Mouse (Mus musculus): ENCODE measurements around the gene Rad50. TPM values are rescaled to one million over a fixed set of nuclear protein-coding genes. Genes with fewer than 3 reads are reported as not detected.

The Rad50 gene
- polyA plus RNA-seq, 1 experiment = 6.7 TPM

DNA sequence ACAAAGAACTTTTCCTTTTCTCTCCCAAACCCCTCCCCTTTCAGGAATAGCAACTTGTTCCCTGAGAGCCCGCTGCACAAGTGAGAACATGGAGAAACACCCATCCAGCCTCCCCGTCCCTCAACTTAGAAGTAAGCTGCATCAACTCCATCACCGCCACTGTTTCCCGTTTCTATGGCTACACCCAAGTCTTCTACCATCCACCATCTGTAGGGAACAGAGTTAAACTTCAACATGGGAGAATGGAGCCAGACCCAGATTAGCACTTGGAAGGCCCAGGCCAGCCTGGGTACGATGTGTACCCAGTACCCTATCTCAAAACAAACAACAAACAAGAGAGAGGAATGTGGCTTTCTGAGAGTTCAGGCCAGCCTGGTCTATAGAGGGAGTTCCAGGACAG lies 43.0 kb downstream of the Rad50 start:
- Histone ChIP-seq H3K4me1 (ENCODE audit: control insufficient read depth, insufficient read depth, low read length) (0 out of 2 replicates have a peak, but pooled peaks cover 5% of the 10 kb centered on the region), H3K4me3 (replicated peaks; ENCODE audit: extremely low read depth, low read depth, low read length) (no peak overlapping the region)
- 81% methylated on average over 5 of the region's 5 CpGs for WGBS
- DNase-seq = no peak
- TF ChIP-seq POLR2A (IDR thresholded peaks at IDR 0.05; ENCODE audit: borderline replicate concordance, extremely low read depth, low read depth, low read length) = no peak
- TF ChIP-seq CTCF (IDR thresholded peaks at IDR 0.05; ENCODE audit: insufficient read depth, low read length) = no peak

- TF ChIP-seq POLR2A (IDR thresholded peaks at IDR 0.05; ENCODE audit: borderline replicate concordance, extremely low read depth, low read depth, low read length) = no peak
- WGBS = 49% methylated on average over 14 of the region's 14 CpGs
- Histone ChIP-seq H3K4me3 (replicated peaks; ENCODE audit: extremely low read depth, low read depth, low read length) (no peak overlapping the region), H3K4me1 (ENCODE audit: control insufficient read depth, insufficient read depth, low read length) (0 out of 2 replicates have a peak, but pooled peaks cover 5% of the 10 kb centered on the region)
- DNase-seq = no peak
Observed at GRCm38 (mm10) chr11:53662794-53663674, 44.1 kb downstream of the Rad50 start.

GRCm38 (mm10) chr11:53657828-53658227 lies 49.3 kb downstream of the Rad50 start:
- DNase-seq = no peak
- Histone ChIP-seq H3K4me1 (ENCODE audit: control insufficient read depth, insufficient read depth, low read length) (peaks cover 2% of the 10 kb centered on the region; the same call in 1 of the 2 replicates), H3K4me3 (replicated peaks; ENCODE audit: extremely low read depth, low read depth, low read length) (no peak overlapping the region)
- TF ChIP-seq POLR2A (IDR thresholded peaks at IDR 0.05; ENCODE audit: borderline replicate concordance, extremely low read depth, low read depth, low read length) (no peak), CTCF (IDR thresholded peaks at IDR 0.05; ENCODE audit: insufficient read depth, low read length) (no peak)
- 80% methylated on average over 6 of the region's 6 CpGs for WGBS

DNA sequence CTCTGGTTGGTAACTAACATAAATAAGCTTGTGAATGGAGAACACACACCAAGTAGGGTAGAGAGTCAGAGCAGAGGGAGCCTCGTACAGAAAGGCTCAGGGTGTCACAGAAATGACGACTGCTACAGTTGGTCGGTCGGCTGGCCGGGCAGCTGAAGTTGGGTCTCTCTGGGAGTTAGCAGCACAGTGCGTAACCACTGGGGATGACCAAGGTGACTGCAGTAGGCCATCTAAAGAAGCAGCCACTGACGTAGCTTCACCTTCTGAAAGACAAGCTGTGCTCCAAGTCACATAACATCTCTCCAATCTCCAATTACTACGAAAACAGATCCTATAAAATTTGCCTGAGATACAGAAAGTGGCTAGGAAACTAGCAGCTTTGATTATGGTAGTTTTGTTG lies 49.7 kb downstream of the Rad50 start:
- TF ChIP-seq POLR2A (IDR thresholded peaks at IDR 0.05; ENCODE audit: borderline replicate concordance, extremely low read depth, low read depth, low read length) (no peak), CTCF (IDR thresholded peaks at IDR 0.05; ENCODE audit: insufficient read depth, low read length) (no peak)
- WGBS = 89% methylated on average over 8 of the region's 8 CpGs

GRCm38 (mm10) chr11:53656558-53657202 lies 50.4 kb downstream of the Rad50 start:
- DNase-seq = no peak
- Histone ChIP-seq H3K4me1 (ENCODE audit: control insufficient read depth, insufficient read depth, low read length) (no peaks in the 10 kb centered on the region; the same call in 1 of the 2 replicates), H3K4me3 (replicated peaks; ENCODE audit: extremely low read depth, low read depth, low read length) (no peak overlapping the region)
- TF ChIP-seq POLR2A (IDR thresholded peaks at IDR 0.05; ENCODE audit: borderline replicate concordance, extremely low read depth, low read depth, low read length) = no peak
- no peak for TF ChIP-seq CTCF (IDR thresholded peaks at IDR 0.05; ENCODE audit: insufficient read depth, low read length)
- WGBS = 54% methylated on average over 9 of the region's 9 CpGs

More for the DNA sequence above, 49.7 kb downstream of the Rad50 start:
- H3K4me3 ChIP-seq (replicated peaks; ENCODE audit: extremely low read depth, low read depth, low read length) = no peak overlapping the region
- H3K4me1 ChIP-seq (ENCODE audit: control insufficient read depth, insufficient read depth, low read length) = no peaks in the 10 kb centered on the region; the same call in 1 of the 2 replicates
- DNase-seq = no peak

DNA sequence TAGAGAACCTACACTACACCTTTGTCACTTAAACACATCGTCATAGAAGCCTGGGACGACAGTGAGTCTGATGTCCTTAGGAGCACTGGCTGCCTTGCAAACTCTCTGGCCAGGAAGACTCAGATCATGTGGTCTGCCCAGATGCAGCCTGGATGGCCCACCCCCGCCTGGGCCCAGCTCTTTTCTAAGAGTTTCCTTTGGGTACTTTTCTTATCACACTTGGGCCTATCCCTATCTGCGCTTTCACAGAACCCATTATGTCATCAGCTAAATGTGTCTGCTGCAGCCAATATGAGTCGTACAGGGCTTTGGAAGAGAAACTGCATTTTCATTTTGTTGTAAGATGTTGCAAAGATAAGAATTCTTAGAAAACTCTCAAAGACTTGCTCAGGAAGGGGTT lies 52.1 kb downstream of the Rad50 start:
- no peaks in the 10 kb centered on the region; the same call in 1 of the 2 replicates for H3K4me1 ChIP-seq (ENCODE audit: control insufficient read depth, insufficient read depth, low read length)
- DNase-seq = no peak
- WGBS = 69% methylated on average over 5 of the region's 5 CpGs

GRCm38 (mm10) chr11:53652427-53652826 lies 54.7 kb downstream of the Rad50 start:
- TF ChIP-seq CTCF (IDR thresholded peaks at IDR 0.05; ENCODE audit: insufficient read depth, low read length) (no peak), POLR2A (IDR thresholded peaks at IDR 0.05; ENCODE audit: borderline replicate concordance, extremely low read depth, low read depth, low read length) (no peak)
- WGBS = 83% methylated on average over 2 of the region's 2 CpGs
- no peak overlapping the region for H3K4me3 ChIP-seq (replicated peaks; ENCODE audit: extremely low read depth, low read depth, low read length)
- no peaks in the 10 kb centered on the region; the same call in 1 of the 2 replicates for H3K4me1 ChIP-seq (ENCODE audit: control insufficient read depth, insufficient read depth, low read length)
- DNase-seq = no peak

More for the DNA sequence above, 52.1 kb downstream of the Rad50 start:
- no peak for TF ChIP-seq POLR2A (IDR thresholded peaks at IDR 0.05; ENCODE audit: borderline replicate concordance, extremely low read depth, low read depth, low read length)
- no peak for TF ChIP-seq CTCF (IDR thresholded peaks at IDR 0.05; ENCODE audit: insufficient read depth, low read length)
- H3K4me3 ChIP-seq (replicated peaks; ENCODE audit: extremely low read depth, low read depth, low read length) = no peak overlapping the region

DNA sequence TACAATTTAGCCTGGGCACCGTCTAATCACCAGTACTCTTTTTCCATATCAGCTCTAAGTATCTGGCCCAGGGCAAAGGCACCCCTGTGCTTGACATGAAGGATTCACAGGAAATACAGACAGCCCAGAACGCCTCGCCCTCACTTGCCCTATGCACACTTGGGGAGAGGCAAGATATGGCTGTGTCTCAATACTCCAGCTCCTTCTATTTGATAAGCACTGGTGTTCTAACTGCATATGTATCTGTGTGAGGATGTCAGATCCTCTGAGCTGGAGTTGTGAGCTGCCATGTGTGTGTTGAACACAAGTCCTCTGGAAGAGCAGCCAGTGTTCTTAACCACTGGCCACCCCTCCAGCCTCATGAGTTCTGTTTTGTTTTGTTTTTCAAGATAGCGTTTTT lies 55.7 kb downstream of the Rad50 start:
- WGBS = 93% methylated on average over 4 of the region's 4 CpGs

DNA sequence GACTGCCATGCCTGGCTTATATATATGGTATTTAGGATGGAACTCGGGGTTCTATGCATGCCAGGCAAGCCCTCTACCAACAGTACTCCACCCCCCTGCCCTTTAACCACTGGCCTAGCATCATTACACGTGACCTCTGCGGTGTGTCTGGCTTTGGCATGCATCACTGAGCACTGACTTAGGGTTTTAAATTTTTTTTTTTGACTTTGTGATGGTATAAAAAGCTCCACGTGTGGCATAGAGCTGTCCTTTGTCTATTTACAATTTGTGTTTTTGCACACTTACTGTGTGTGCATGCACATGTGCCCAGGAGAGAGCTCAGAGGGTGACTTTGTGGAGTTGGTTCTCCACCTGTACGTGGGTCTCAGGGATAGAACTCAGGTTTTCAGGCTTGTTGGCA lies 63.1 kb downstream of the Rad50 start:
- no peaks in the 10 kb centered on the region for H3K4me1 ChIP-seq (ENCODE audit: control insufficient read depth, insufficient read depth, low read length)
- no peak for TF ChIP-seq CTCF (IDR thresholded peaks at IDR 0.05; ENCODE audit: insufficient read depth, low read length)
- no peak for TF ChIP-seq POLR2A (IDR thresholded peaks at IDR 0.05; ENCODE audit: borderline replicate concordance, extremely low read depth, low read depth, low read length)
- no peak overlapping the region for H3K4me3 ChIP-seq (replicated peaks; ENCODE audit: extremely low read depth, low read depth, low read length)
- DNase-seq = no peak
- 78% methylated on average over 5 of the region's 5 CpGs for WGBS

More for the DNA sequence above, 55.7 kb downstream of the Rad50 start:
- H3K4me1 ChIP-seq (ENCODE audit: control insufficient read depth, insufficient read depth, low read length) = no peaks in the 10 kb centered on the region
- no peak overlapping the region for H3K4me3 ChIP-seq (replicated peaks; ENCODE audit: extremely low read depth, low read depth, low read length)
- DNase-seq = no peak
- TF ChIP-seq CTCF (IDR thresholded peaks at IDR 0.05; ENCODE audit: insufficient read depth, low read length) (no peak), POLR2A (IDR thresholded peaks at IDR 0.05; ENCODE audit: borderline replicate concordance, extremely low read depth, low read depth, low read length) (no peak)
